Mouse (Mus musculus) erythroblast, embryonic 14.5 days (primary cell): Measurements from ENCODE around the gene Ptprg.

Experiments used
- GATA1 ChIP-seq: IDR thresholded peaks from 2 replicates; pipeline ENCODE4 v1.6.1; 2012; ENCODE audit warnings: low read length, inconsistent platforms, mixed read lengths
- TAL1 ChIP-seq: IDR thresholded peaks from 3 replicates; pipeline ENCODE4 v1.6.1; 2012; ENCODE audit warnings: low read length, inconsistent platforms, mixed read lengths

DNA sequence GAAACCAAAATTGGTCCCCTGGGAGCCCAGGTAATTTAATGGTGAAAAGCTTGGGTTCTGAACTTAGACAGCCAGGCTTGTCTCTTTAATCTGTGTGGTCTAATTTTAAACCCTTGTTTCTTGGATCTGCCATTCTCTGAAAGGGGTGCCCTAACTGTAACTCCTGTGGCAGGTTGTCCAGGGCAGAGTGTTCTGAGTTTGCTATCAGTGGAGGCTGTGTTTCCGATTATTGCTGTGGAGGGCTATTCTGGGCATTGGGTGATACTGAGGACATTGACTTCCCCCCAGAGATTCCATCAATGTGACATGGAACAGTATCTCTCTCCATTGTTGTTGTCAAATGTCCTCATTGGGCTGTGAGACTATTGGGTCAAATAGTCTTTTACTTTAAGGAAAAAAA lies 134.2 kb downstream of the Ptprg start:
- TF ChIP-seq TAL1 (no peak), GATA1 (no peak)
